In genomic region chr2:12004330-12004729, GRCm38 (mm10) we compare ENCODE assay signal across 23 mouse cellular contexts.
DNase-seq lines count a peak whose midpoint lies in the region; ATAC-seq lines count a peak whose summit lies in the region.
"Had no signal": no experiment of that assay in that cellular context is flagged by ENCODE, and none has a peak within 500 bp of the region (broad histone marks: within the 10 kb centered on the region; RNA-seq: fewer than 3 reads in every experiment).

No protein-coding gene starts in this region.

- H3K9me3 ChIP-seq in midbrain, embryonic 11.5 days (ENCODE audit: control insufficient read depth, low read length), result no peaks in the 10 kb centered on the region
- no peaks in the 10 kb centered on the region for H3K9me3 ChIP-seq in hindbrain, embryonic 14.5 days (ENCODE audit: control insufficient read depth, low read length)
- H3K9me3 ChIP-seq: embryonic facial prominence, embryonic 15.5 days; forebrain, embryonic 10.5 days; neural tube, embryonic 15.5 days had no signal

- peak; percentile 28 for DNase-seq in kidney, adult 11 months
- no peak for DNase-seq in kidney, adult 18-20 months
- DNase-seq in adrenal gland, adult 8-10 months, result peak; percentile 48
- peak; percentile 74 for DNase-seq in kidney, postnatal 14 days
- DNase-seq in midbrain, embryonic 11.5 days (ENCODE audit: low spot score, missing footprints), result no peak
- DNase-seq in cerebellum, postnatal 36 days, result no peak
- no peak for DNase-seq in hindbrain, embryonic 14.5 days (ENCODE audit: low spot score)
- DNase-seq: cerebellum, adult 11-12 months; embryo, embryonic 11 days; gastrocnemius, adult 2 months; heart, adult 2 months; layer of hippocampus, postnatal 36 days; left cerebral cortex, postnatal 4 days; midbrain, embryonic 14.5 days; thymus, postnatal 4 days had no signal

- H3K36me3 ChIP-seq in midbrain, embryonic 11.5 days (ENCODE audit: control insufficient read depth, insufficient read depth, low read length), result no peaks in the 10 kb centered on the region
- H3K36me3 ChIP-seq in hindbrain, embryonic 14.5 days (replicated peaks; ENCODE audit: control insufficient read depth, insufficient read depth), result no peaks in the 10 kb centered on the region
- H3K36me3 ChIP-seq: embryonic facial prominence, embryonic 15.5 days; forebrain, embryonic 10.5 days; neural tube, embryonic 15.5 days had no signal

- no peaks in the 10 kb centered on the region for H3K4me1 ChIP-seq in midbrain, embryonic 11.5 days (ENCODE audit: control insufficient read depth, insufficient read depth, low read length)
- no peaks in the 10 kb centered on the region for H3K4me1 ChIP-seq in hindbrain, embryonic 14.5 days (replicated peaks; ENCODE audit: control insufficient read depth, insufficient read depth, low read length)
- H3K4me1 ChIP-seq: embryonic facial prominence, embryonic 15.5 days; forebrain, embryonic 10.5 days; neural tube, embryonic 15.5 days had no signal

- ATAC-seq in hematopoietic stem cell, adult 5-6 weeks (replicated peaks in 1 of 2; ENCODE audit: insufficient read depth in 1 of 2, low FRiP score in 2 of 2, low TSS enrichment in 1 of 2, low read depth in 1 of 2, poor library complexity in 2 of 2, severe bottlenecking in 2 of 2), result peak; percentile 14 to 49; a peak in 2 of 4 replicates
- ATAC-seq in midbrain, embryonic 11.5 days (ENCODE audit: low FRiP score), result no peak
- ATAC-seq in hindbrain, embryonic 14.5 days (ENCODE audit: low FRiP score), result no peak
- ATAC-seq: activated CD4-positive, CD25-positive, alpha-beta regulatory T cell, adult 4 months; Patski had no signal

- H3K27me3 ChIP-seq in midbrain, embryonic 11.5 days (ENCODE audit: control insufficient read depth, insufficient read depth, low read length), result no peaks in the 10 kb centered on the region
- H3K27me3 ChIP-seq in hindbrain, embryonic 14.5 days (ENCODE audit: control insufficient read depth, insufficient read depth, low read length), result no peaks in the 10 kb centered on the region
- H3K27me3 ChIP-seq: embryonic facial prominence, embryonic 15.5 days; neural tube, embryonic 15.5 days; Patski had no signal

- 64% methylated on average over 4 of the region's 4 CpGs for WGBS in midbrain, embryonic 11.5 days
- 74% methylated on average over 4 of the region's 4 CpGs for WGBS in hindbrain, embryonic 14.5 days

- H3K9ac ChIP-seq in midbrain, embryonic 11.5 days (ENCODE audit: low read length), result no peak overlapping the region
- H3K9ac ChIP-seq in hindbrain, embryonic 14.5 days, result no peak overlapping the region
- H3K9ac ChIP-seq: embryonic facial prominence, embryonic 15.5 days; neural tube, embryonic 15.5 days had no signal

- no peak overlapping the region for H3K4me2 ChIP-seq in midbrain, embryonic 11.5 days
- no peak overlapping the region for H3K4me2 ChIP-seq in hindbrain, embryonic 14.5 days (replicated peaks)
- H3K4me2 ChIP-seq: embryonic facial prominence, embryonic 15.5 days; liver, embryonic 11.5 days; neural tube, embryonic 15.5 days had no signal

- no peak overlapping the region for H3K4me3 ChIP-seq in midbrain, embryonic 11.5 days (ENCODE audit: low read depth, low read length)
- H3K4me3 ChIP-seq in hindbrain, embryonic 14.5 days (replicated peaks; ENCODE audit: low read length), result no peak overlapping the region
- H3K4me3 ChIP-seq: embryonic facial prominence, embryonic 15.5 days; forebrain, embryonic 10.5 days; gastrocnemius, adult 2 months; heart, adult 2 months; myocyte; neural tube, embryonic 15.5 days had no signal

- H3K27ac ChIP-seq in midbrain, embryonic 11.5 days (ENCODE audit: low read depth, low read length), result no peak overlapping the region
- no peak overlapping the region for H3K27ac ChIP-seq in hindbrain, embryonic 14.5 days
- H3K27ac ChIP-seq: embryonic facial prominence, embryonic 15.5 days; forebrain, embryonic 10.5 days; gastrocnemius, adult 2 months; heart, adult 2 months; neural tube, embryonic 15.5 days had no signal

Comparison
In these comparisons a context has a peak if more than half of its experiments do, and no peak if none do; other contexts are left out.
1. DNase-seq: peak in kidney, adult 11 months (single experiment), adrenal gland, adult 8-10 months (single experiment) and kidney, postnatal 14 days (single experiment); none in kidney, adult 18-20 months (single experiment), midbrain, embryonic 11.5 days (single experiment), cerebellum, postnatal 36 days (0 of 2) and hindbrain, embryonic 14.5 days (single experiment).
2. ATAC-seq: peak in hematopoietic stem cell, adult 5-6 weeks (2 of 2); none in midbrain, embryonic 11.5 days (single experiment) and hindbrain, embryonic 14.5 days (single experiment).